Mouse (Mus musculus): Measurements from ENCODE around the gene Arhgap23. TPM values are rescaled to one million over a fixed set of nuclear protein-coding genes. Genes with fewer than 3 reads are reported as not detected.
A peak's percentile ranks its signal among the peaks of the same experiment; 100 is the strongest.

The Arhgap23 gene
- polyA plus RNA-seq, 1 experiment from 2014 or later = 6.0 TPM

DNA sequence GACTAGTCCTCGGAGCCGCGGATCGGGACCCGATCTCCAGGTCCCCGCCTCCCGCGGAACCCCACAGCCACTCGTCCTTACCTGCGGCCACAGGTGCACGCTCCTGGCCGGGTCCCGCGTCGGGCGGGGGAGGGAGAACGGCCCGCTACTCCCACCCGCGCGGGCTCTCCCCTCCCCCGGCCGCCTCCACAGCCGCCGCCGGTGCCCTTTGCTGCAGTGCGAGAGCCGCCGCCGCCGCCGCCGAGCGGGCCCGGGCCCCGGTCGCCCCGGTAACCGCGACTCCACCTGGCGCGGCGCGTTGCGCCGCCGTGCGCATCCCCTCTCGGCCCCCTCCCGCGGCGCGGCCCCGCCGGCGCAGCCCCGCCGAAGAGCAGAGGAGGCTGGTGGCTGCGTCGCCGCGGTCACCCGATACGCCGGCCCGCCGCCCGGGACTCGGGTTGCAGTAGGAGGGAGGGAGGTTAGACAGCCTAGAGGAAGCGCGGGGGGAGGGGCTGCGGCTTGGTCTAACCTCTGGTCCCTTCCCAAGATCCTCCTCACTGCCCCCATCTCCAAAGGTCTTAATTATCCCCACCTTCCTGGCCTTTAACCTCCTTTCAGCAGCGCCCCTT lies 131.6 kb downstream of the Arhgap23 start:
- Histone ChIP-seq H3K4me3 (peak overlapping the region; percentile 62), H3K4me2 (peak overlapping the region; percentile 98), H3K36me3 (no peaks in the 10 kb centered on the region), H3K27me3 (peaks cover 99% of the 10 kb centered on the region), H3K9me3 (replicated peaks) (no peaks in the 10 kb centered on the region), H3K27ac (no peak overlapping the region), H3K4me1 (replicated peaks) (peaks cover 13% of the 10 kb centered on the region), H3K9ac (peak overlapping the region; percentile 42)
- no peak for ATAC-seq (replicated peaks; ENCODE audit: insufficient number of reproducible peaks, insufficient read depth, low FRiP score, low read depth)
- WGBS = under 1% methylated on average over 51 of the region's 73 CpGs

DNA sequence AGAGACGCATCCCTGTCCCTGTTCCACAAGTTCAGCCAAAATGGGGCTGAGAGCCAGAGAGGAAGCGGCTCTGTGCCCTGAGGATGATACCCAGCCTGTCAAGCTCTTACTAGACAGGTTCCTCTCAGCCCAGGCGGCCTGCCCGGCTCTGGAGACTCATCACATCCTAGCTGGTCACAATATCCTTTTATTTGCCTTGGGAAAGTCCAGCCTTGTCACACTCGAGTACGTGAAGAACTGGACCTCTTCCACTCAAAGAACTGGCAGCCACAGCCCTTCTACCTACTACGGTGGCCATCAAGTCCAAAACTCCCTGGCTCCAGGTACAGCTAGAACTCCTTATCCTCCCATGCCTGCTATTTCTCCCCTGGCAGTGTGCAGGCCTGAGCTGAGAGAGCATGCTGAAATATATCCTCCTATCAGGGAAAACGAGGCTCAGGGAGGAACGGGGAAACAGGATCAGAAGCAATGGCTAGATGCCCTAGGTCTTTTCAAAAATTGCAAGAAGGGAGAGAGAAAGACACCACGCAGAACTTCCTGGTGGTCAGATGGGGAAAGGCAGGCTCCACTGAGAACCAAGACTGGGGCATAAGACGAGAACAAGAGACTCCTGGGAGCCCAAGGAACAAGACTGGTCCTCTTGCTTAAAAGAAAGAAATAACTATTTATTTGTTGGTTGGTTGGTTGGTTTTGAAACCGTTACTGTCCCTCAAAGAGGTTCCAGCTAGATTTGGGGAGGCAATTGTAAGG lies 132.8 kb downstream of the Arhgap23 start:
- H3K9me3 ChIP-seq (replicated peaks) = no peaks in the 10 kb centered on the region
- H3K27ac ChIP-seq = no peak overlapping the region
- 56% methylated on average over 12 of the region's 12 CpGs for WGBS
- H3K4me2 ChIP-seq = no peak overlapping the region
- no peaks in the 10 kb centered on the region for H3K36me3 ChIP-seq
- H3K27me3 ChIP-seq = peaks cover 100% of the 10 kb centered on the region
- ATAC-seq (replicated peaks; ENCODE audit: insufficient number of reproducible peaks, insufficient read depth, low FRiP score, low read depth) = no peak
- H3K4me3 ChIP-seq = no peak overlapping the region
- no peak overlapping the region for H3K9ac ChIP-seq
- H3K4me1 ChIP-seq (replicated peaks) = peaks cover 13% of the 10 kb centered on the region

DNA sequence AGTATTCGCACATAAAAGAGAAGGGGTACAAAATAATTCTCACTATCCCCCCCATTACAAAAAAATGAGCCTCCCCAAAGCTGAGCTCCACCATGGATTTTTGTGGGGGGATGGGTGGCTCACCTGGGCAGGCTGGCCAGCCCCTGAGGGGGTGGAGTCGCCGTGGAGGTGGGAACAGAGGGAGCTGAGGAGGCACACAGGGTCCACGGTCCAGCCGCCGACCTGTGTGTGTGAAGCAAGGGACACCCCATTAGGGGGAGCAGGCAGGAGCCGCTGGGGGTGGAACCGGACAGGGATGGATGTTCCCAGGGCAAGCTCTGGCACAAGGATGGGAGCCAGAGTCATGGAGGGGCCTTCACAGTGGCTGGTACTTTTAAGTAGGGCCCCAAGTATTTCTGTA lies 133.4 kb downstream of the Arhgap23 start:
- H3K4me2 ChIP-seq = no peak overlapping the region
- peaks cover 13% of the 10 kb centered on the region for H3K4me1 ChIP-seq (replicated peaks)
- no peak for ATAC-seq (replicated peaks; ENCODE audit: insufficient number of reproducible peaks, insufficient read depth, low FRiP score, low read depth)
- no peaks in the 10 kb centered on the region for H3K9me3 ChIP-seq (replicated peaks)
- peaks cover 98% of the 10 kb centered on the region for H3K27me3 ChIP-seq
- no peak overlapping the region for H3K9ac ChIP-seq
- no peaks in the 10 kb centered on the region for H3K36me3 ChIP-seq
- 33% methylated on average over 8 of the region's 8 CpGs for WGBS
- H3K4me3 ChIP-seq = no peak overlapping the region
- H3K27ac ChIP-seq = no peak overlapping the region

Other genes starting within 250 kb of the Arhgap23 start
- 29.5 and 31.4 TPM in 2 replicates for gene Kpnb1, start 227.7 kb upstream of the Arhgap23 start, polyA plus RNA-seq (2015; fragmentation: Nextera tagmentation; extraction: Ambion mirVana)
- gene Npepps, start 134.9 kb upstream of the Arhgap23 start, polyA plus RNA-seq (2015; fragmentation: Nextera tagmentation; extraction: Ambion mirVana) = 90.4 and 90.7 TPM in 2 replicates
- 53.4 and 54.4 TPM in 2 replicates for gene Mrpl45, start 99.8 kb upstream of the Arhgap23 start, polyA plus RNA-seq (2015; fragmentation: Nextera tagmentation; extraction: Ambion mirVana)
- 0.05 and 0.10 TPM in 2 replicates for gene Gpr179, start 63.5 kb upstream of the Arhgap23 start, polyA plus RNA-seq (2015; fragmentation: Nextera tagmentation; extraction: Ambion mirVana)
- 3.0 and 3.5 TPM in 2 replicates for gene Socs7, start 53.0 kb upstream of the Arhgap23 start, polyA plus RNA-seq (2015; fragmentation: Nextera tagmentation; extraction: Ambion mirVana)
- gene 4933428G20Rik, start 84.8 kb downstream of the Arhgap23 start, polyA plus RNA-seq (2015; fragmentation: Nextera tagmentation; extraction: Ambion mirVana) = 0.78 and 1.0 TPM in 2 replicates
- gene Srcin1, start 160.7 kb downstream of the Arhgap23 start, polyA plus RNA-seq (2015; fragmentation: Nextera tagmentation; extraction: Ambion mirVana) = 0.06 and 0.15 TPM in 2 replicates
- 0.71 and 1.1 TPM in 2 replicates for gene Epop, start 214.2 kb downstream of the Arhgap23 start, polyA plus RNA-seq (2015; fragmentation: Nextera tagmentation; extraction: Ambion mirVana)
- 2.2 and 2.3 TPM in 2 replicates for gene Mllt6, start 247.9 kb downstream of the Arhgap23 start, polyA plus RNA-seq (2015; fragmentation: Nextera tagmentation; extraction: Ambion mirVana)